Mouse (Mus musculus) bone marrow, adult 2 months (tissue): ENCODE results near the gene Zfp882. TPM values are rescaled to one million over a fixed set of nuclear protein-coding genes. Genes with fewer than 3 reads are reported as not detected.
"Not testable (repeated sequence)": the region's sequence is repeated elsewhere in the genome, so short reads cannot be mapped to it uniquely, and the experiment has no call there.

Source experiments
- H3K27ac ChIP-seq: fragments of 200-500 bp; 2 replicates; pipeline ENCODE4 v1.5.1; 2012; ENCODE audit warnings: low read depth, mild to moderate bottlenecking, control low read depth, inconsistent platforms, low read length; ENCODE audit not compliant: control insufficient read depth, poor library complexity, insufficient read depth
- H3K4me1 ChIP-seq: fragments of 200-500 bp; 2 replicates; pipeline ENCODE4 v1.6.1; 2011; ENCODE audit warnings: low read length; ENCODE audit not compliant: control insufficient read depth, insufficient read depth
- H3K4me3 ChIP-seq: fragments of 200-500 bp; replicated peaks from 2 replicates; pipeline ENCODE3; 2011; ENCODE audit warnings: mild to moderate bottlenecking, low read depth, low read length, control low read depth; ENCODE audit not compliant: control insufficient read depth
- CTCF ChIP-seq: fragments of 200-500 bp; IDR thresholded peaks from 2 replicates; pipeline ENCODE4 v1.5.1; 2011; ENCODE audit warnings: low read length, control low read depth; ENCODE audit not compliant: control insufficient read depth, insufficient read depth
- POLR2A ChIP-seq: fragments of 200-500 bp; IDR thresholded peaks from 2 replicates; pipeline ENCODE4 v1.6.1; 2011; ENCODE audit warnings: low read depth, mild to moderate bottlenecking, control low read depth, low read length, borderline replicate concordance; ENCODE audit not compliant: control insufficient read depth
- WGBS: fragments of 180-500 bp; shearing (Covaris S2); methylation state at CpG from one replicate; pipeline ENCODE4 v1.1.7; 2018; 5-methylcytosine and 5-hydroxymethylcytosine counted together
- polyA plus RNA-seq: library from polyadenylated mRNA; stranded (reverse); fragments of >200 nt; gene quantifications from 2 replicates; pipeline ENCODE4 v1.2.4, GENCODE M21; 2011; ENCODE audit warnings: low replicate concordance; ENCODE audit not compliant: missing spikeins, insufficient read depth, insufficient read length

Zfp882 gene
- polyA plus RNA-seq, 1 experiment, result 1.1 TPM

GRCm38 (mm10) chr8:71950482-71951221 is 42.2 kb downstream of the Zfp882 start, which contains the start of gene Zfp961:
TSS of gene Zfp961 (plus strand) at chr8:71951038.
- Histone ChIP-seq H3K4me1 (peaks cover 2% of the 10 kb centered on the region; the same call in 1 of the 2 replicates), H3K4me3 (peak within 1 kb of the TSS; percentile 89), H3K27ac (peak within 1 kb of the TSS; percentile 86)
- 5% methylated on average over 34 of the region's 34 CpGs for WGBS
- TF ChIP-seq CTCF (peak; percentile 12; the same call in 1 of the 2 replicates), POLR2A (peak; percentile 88)

- peak overlapping the region; percentile 57 for H3K4me3 ChIP-seq
- no peak overlapping the region for H3K27ac ChIP-seq
- peaks cover 2% of the 10 kb centered on the region; the same call in 1 of the 2 replicates for H3K4me1 ChIP-seq
- TF ChIP-seq POLR2A (no peak), CTCF (no peak)
- WGBS, result 9% methylated on average over 14 of the region's 14 CpGs
Observed at GRCm38 (mm10) chr8:71951436-71952161, 43.2 kb downstream of the Zfp882 start.

GRCm38 (mm10) chr8:71952489-71952888 is 44.1 kb downstream of the Zfp882 start:
- Histone ChIP-seq H3K4me1 (peaks cover 2% of the 10 kb centered on the region; the same call in 1 of the 2 replicates), H3K4me3 (no peak overlapping the region), H3K27ac (no peak overlapping the region)
- TF ChIP-seq CTCF (no peak), POLR2A (no peak)
- WGBS, result 74% methylated on average over 1 of the region's 1 CpGs

- 93% methylated on average over 16 of the region's 16 CpGs for WGBS
- not testable (repeated sequence) for H3K4me1 ChIP-seq, H3K4me3 ChIP-seq, H3K27ac ChIP-seq
Observed at GRCm38 (mm10) chr8:71952961-71953700, 44.7 kb downstream of the Zfp882 start.

GRCm38 (mm10) chr8:71954666-71955065 is 46.3 kb downstream of the Zfp882 start:
- WGBS, result 91% methylated on average over 9 of the region's 9 CpGs
- TF ChIP-seq CTCF, result no peak
- TF ChIP-seq POLR2A, result no peak
- peaks cover 2% of the 10 kb centered on the region; the same call in 1 of the 2 replicates for H3K4me1 ChIP-seq
- no peak overlapping the region for H3K4me3 ChIP-seq
- H3K27ac ChIP-seq, result no peak overlapping the region

GRCm38 (mm10) chr8:71960483-71960882 is 52.1 kb downstream of the Zfp882 start:
- H3K4me3 ChIP-seq, result no peak overlapping the region

GRCm38 (mm10) chr8:71961796-71962195 is 53.4 kb downstream of the Zfp882 start:
- no peak overlapping the region for H3K27ac ChIP-seq
- TF ChIP-seq POLR2A (no peak), CTCF (no peak)
- WGBS, result 89% methylated on average over 5 of the region's 5 CpGs
- no peak overlapping the region for H3K4me3 ChIP-seq
- no peaks in the 10 kb centered on the region; the same call in 1 of the 2 replicates for H3K4me1 ChIP-seq

More at GRCm38 (mm10) chr8:71960483-71960882, 52.1 kb downstream of the Zfp882 start:
- H3K4me1 ChIP-seq, result no peaks in the 10 kb centered on the region; the same call in 1 of the 2 replicates
- H3K27ac ChIP-seq, result no peak overlapping the region
- TF ChIP-seq CTCF, result no peak
- TF ChIP-seq POLR2A, result no peak

GRCm38 (mm10) chr8:71964051-71964450 is 55.6 kb downstream of the Zfp882 start:
- Histone ChIP-seq H3K4me3 (no peak overlapping the region), H3K27ac (no peak overlapping the region), H3K4me1 (no peaks in the 10 kb centered on the region; the same call in 1 of the 2 replicates)
- WGBS, result 86% methylated on average over 3 of the region's 3 CpGs
- TF ChIP-seq POLR2A (no peak), CTCF (no peak)
